Mouse (Mus musculus) forebrain, embryonic 15.5 days (tissue): ENCODE data around the gene Adprh. TPM values are rescaled to one million over a fixed set of nuclear protein-coding genes. Genes with fewer than 3 reads are reported as not detected.
A peak's percentile ranks its signal among the peaks of the same experiment; 100 is the strongest.

ENCODE experiments used
- ATAC-seq: fragments of 200-750 bp; cut with Nextera tagmentation; replicated peaks from 2 replicates; pipeline ENCODE4 v1.8.0; 2017; ENCODE audit warnings: mild to moderate bottlenecking, moderate TSS enrichment, moderate library complexity
- H3K27ac ChIP-seq: fragments of 300-500 bp; sonication (generic); replicated peaks from 2 replicates; pipeline ENCODE4 v1.5.1; 2015; ENCODE audit warnings: mild to moderate bottlenecking, inconsistent platforms
- H3K27me3 ChIP-seq: fragments of 300-500 bp; sonication (generic); 2 replicates; pipeline ENCODE4 v1.6.1; 2015; ENCODE audit warnings: inconsistent platforms
- H3K36me3 ChIP-seq: fragments of 300-500 bp; sonication (generic); 2 replicates; pipeline ENCODE4 v1.6.1; 2015; ENCODE audit warnings: mild to moderate bottlenecking, inconsistent platforms
- H3K4me1 ChIP-seq: fragments of 300-500 bp; sonication (generic); 2 replicates; pipeline ENCODE4 v1.6.1; 2015; ENCODE audit warnings: inconsistent platforms
- H3K4me2 ChIP-seq: fragments of 300-500 bp; sonication (generic); replicated peaks from 2 replicates; pipeline ENCODE4 v1.6.1; 2015; ENCODE audit warnings: mild to moderate bottlenecking, inconsistent platforms
- H3K4me3 ChIP-seq: fragments of 300-500 bp; sonication (generic); 2 replicates; pipeline ENCODE4 v1.5.1; 2015; ENCODE audit warnings: mild to moderate bottlenecking, inconsistent platforms
- H3K9ac ChIP-seq: fragments of 300-500 bp; sonication (generic); replicated peaks from 2 replicates; pipeline ENCODE4 v1.6.1; 2015; ENCODE audit warnings: mild to moderate bottlenecking, inconsistent platforms
- H3K9me3 ChIP-seq: fragments of 300-500 bp; sonication (generic); 2 replicates; pipeline ENCODE4 v1.6.1; 2016; ENCODE audit warnings: inconsistent platforms
- WGBS: fragments of 180-500 bp; shearing (Covaris S2); methylation state at CpG from one replicate; pipeline ENCODE4 v1.1.7; 2015; ENCODE audit warnings: mixed read lengths; 5-methylcytosine and 5-hydroxymethylcytosine counted together
- polyA plus RNA-seq: library from polyadenylated mRNA; unstranded; fragments of >200 nt; fragmentation: Nextera tagmentation; extraction: Ambion mirVana; gene quantifications from 2 replicates; pipeline ENCODE4 v1.2.1, GENCODE M21; 2015

The Adprh gene
- polyA plus RNA-seq, 1 experiment from 2014 or later, result 141 TPM

DNA sequence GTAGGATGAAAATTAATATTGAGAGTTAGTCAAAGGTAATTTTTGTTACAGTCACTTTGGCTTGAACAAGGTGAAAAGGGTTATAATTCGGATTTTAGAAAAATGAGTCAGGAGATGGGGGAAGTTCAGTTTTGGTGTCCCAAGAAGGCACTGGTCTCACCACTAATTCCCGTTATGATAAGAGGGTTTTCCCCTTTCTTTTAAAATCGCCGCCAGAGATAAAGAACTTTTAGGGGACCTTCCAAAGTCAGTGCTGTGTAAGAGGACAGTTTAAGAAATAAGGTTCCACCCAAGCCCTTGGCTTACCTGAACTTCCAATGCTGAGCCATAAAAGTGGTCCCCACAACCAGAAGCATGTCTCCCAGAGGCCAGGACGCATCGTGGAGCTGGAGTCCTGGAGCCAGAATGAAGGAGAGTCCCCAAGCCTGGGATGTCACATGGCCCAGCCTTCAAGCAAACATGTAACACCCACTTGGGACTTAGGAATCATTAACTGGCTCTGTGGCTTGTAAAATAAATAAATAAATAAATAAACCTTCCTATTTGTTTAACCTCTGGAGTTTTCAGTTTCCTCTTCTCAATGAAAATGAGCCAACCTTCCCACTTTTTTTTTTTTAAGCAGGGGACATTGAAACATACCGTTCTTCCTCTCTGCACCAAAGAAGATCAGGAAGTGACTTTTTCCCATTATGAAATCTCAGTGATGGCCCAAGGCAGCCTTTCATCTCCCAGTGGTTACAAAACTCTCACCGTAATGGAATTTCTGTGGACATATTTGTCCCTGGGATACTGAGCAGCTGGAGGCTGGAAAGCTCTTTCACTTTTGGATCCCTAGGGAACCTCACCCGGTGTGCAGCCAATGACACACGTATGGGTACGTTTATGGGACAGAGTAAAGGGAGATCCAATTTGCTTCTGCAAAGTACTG lies 19.7 kb downstream of the Adprh start, which contains the start of gene Pla1a:
Gene Pla1a, minus strand, starts transcription at position 648 of the 928 bp plus-strand sequence.
- ATAC-seq, result no peak
- WGBS, result 87% methylated on average over 11 of the region's 11 CpGs
- Histone ChIP-seq H3K27ac (no peak within 1 kb of the TSS), H3K36me3 (no peaks in the 10 kb centered on the region), H3K4me1 (no peaks in the 10 kb centered on the region), H3K27me3 (no peaks in the 10 kb centered on the region), H3K9ac (no peak within 1 kb of the TSS), H3K4me2 (no peak within 1 kb of the TSS), H3K4me3 (no peak within 1 kb of the TSS), H3K9me3 (no peaks in the 10 kb centered on the region)

DNA sequence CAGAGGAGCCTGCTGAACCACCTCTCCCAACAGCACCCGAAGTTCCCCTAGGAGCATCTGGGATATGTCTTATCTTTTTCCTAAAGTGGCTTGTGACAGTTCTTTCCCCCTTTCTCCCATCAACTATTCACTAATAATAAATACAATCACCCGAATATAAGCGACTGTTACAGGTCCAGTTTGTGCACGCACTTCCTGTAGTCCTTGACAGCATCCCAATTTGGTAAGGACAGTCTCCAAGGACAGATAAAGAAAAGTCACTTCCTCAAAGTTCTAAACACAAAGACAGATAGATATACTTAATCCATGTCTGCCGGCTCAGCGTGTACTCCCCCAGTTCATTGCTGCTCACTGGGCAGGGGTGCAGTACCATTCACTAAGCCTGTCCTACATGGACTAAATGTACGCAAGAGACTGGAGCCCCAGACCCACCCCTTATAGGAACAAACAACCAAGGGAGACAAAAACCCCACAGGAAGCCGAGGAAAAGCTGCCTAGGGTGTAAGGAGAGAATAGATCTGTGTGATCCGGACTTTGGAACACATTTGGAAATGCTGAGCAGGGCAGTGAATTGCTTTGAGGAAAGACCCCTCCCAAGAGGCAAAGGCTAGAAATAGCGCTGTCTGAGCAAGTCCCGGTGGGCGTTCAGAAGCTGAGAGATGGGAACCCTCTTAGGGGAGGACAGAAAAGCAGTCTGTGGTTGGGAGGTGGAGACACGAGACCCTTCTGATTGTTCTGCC lies 20.9 kb downstream of the Adprh start:
- Histone ChIP-seq H3K9ac (no peak overlapping the region), H3K4me1 (no peaks in the 10 kb centered on the region), H3K4me3 (no peak overlapping the region), H3K9me3 (no peaks in the 10 kb centered on the region), H3K36me3 (no peaks in the 10 kb centered on the region), H3K4me2 (no peak overlapping the region), H3K27me3 (no peaks in the 10 kb centered on the region), H3K27ac (no peak overlapping the region)
- no peak for ATAC-seq
- 41% methylated on average over 13 of the region's 13 CpGs for WGBS

DNA sequence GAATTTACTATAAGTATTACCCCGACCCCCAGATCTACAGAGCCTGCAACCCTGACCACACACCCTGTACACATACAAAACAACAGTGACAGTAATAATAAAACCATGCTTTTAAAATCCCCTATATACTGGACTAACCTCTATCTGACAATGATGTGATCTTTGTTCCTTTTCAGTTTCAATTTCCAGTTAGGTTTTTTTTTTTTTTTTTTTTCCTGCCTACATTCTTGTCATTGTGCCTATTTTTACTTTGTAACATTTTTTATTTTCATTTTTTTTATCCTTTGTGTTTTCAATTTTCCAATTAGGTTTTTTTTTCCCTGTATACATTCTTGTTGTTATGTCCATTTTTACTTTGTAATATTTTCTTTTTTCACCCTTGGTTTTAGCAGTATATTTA lies 26.7 kb downstream of the Adprh start:
- no peak overlapping the region for H3K4me3 ChIP-seq
- no peak overlapping the region for H3K9ac ChIP-seq
- H3K4me2 ChIP-seq, result no peak overlapping the region
- H3K27ac ChIP-seq, result no peak overlapping the region
- H3K27me3 ChIP-seq, result no peaks in the 10 kb centered on the region
- ATAC-seq, result no peak
- H3K4me1 ChIP-seq, result no peaks in the 10 kb centered on the region
- 84% methylated on average over 1 of the region's 1 CpGs for WGBS
- H3K9me3 ChIP-seq, result no peaks in the 10 kb centered on the region
- no peaks in the 10 kb centered on the region for H3K36me3 ChIP-seq

DNA sequence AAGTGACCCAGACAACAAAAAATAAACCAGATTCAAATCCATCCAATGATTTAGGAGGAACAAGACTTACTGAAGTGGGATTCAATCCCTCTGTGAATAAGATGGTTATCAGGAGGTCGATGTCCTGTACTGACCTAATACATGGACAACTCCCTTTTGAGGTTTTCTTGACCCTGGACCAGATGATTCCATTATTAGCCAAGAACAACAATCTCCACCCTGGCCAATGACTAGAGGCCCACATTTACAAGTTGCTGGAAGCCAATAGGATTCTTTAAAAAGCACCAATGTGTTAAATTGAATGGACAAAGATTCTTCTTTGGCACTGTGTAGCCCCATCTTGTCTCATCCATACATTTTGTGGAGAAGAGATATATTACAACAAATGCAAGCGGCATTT lies 27.1 kb downstream of the Adprh start:
- Histone ChIP-seq H3K4me2 (no peak overlapping the region), H3K9ac (no peak overlapping the region), H3K4me3 (no peak overlapping the region), H3K4me1 (no peaks in the 10 kb centered on the region), H3K9me3 (no peaks in the 10 kb centered on the region), H3K27ac (no peak overlapping the region), H3K27me3 (no peaks in the 10 kb centered on the region), H3K36me3 (no peaks in the 10 kb centered on the region)
- no peak for ATAC-seq
- WGBS, result 93% methylated on average over 2 of the region's 2 CpGs

DNA sequence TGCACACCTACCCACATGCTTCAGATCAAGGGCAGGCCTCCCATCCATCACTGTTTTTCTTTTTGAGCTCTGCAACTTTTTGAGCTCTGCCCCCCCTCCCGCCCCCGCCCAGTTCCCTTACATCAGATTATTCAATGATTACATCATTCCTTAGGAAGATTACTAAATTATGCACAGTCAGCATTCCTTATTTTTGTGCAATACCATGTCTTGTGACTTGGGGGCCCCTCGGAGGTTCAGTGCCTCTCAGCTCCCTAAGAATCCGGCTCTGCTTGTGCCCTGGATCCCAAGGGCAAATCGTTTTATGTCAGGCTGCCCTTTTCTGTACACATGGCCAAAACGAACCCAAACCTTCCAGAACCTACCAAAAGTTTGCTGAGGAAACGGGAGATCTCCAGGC lies 37.5 kb downstream of the Adprh start:
- Histone ChIP-seq H3K36me3 (no peaks in the 10 kb centered on the region), H3K27ac (no peak overlapping the region), H3K4me2 (no peak overlapping the region), H3K27me3 (no peaks in the 10 kb centered on the region), H3K9me3 (no peaks in the 10 kb centered on the region), H3K4me1 (no peaks in the 10 kb centered on the region), H3K4me3 (no peak overlapping the region), H3K9ac (no peak overlapping the region)
- no peak for ATAC-seq
- WGBS, result 85% methylated on average over 7 of the region's 7 CpGs

DNA sequence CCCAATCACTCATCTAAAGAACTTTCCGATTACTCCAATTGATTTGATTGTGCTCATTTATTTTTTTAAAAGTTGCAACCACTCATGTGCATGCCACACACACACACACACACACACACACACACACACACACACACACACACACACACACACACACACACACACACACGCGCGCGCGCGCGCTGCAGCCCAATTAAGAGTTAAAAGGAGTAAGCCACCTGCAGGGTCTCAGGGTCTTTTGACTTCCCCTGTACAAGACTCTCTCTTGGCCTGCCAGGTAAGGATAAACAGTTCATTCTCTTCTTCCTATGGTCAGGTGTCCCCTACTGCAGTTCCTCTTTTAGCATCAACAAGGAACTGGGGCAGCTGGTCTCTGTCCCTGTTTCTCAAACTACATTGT lies 44.1 kb downstream of the Adprh start:
- H3K27me3 ChIP-seq, result no peaks in the 10 kb centered on the region
- H3K27ac ChIP-seq, result no peak overlapping the region
- 96% methylated on average over 8 of the region's 8 CpGs for WGBS
- no peak overlapping the region for H3K9ac ChIP-seq
- no peak for ATAC-seq
- H3K4me3 ChIP-seq, result no peak overlapping the region
- no peaks in the 10 kb centered on the region for H3K9me3 ChIP-seq
- H3K36me3 ChIP-seq, result no peaks in the 10 kb centered on the region
- no peak overlapping the region for H3K4me2 ChIP-seq
- H3K4me1 ChIP-seq, result no peaks in the 10 kb centered on the region

DNA sequence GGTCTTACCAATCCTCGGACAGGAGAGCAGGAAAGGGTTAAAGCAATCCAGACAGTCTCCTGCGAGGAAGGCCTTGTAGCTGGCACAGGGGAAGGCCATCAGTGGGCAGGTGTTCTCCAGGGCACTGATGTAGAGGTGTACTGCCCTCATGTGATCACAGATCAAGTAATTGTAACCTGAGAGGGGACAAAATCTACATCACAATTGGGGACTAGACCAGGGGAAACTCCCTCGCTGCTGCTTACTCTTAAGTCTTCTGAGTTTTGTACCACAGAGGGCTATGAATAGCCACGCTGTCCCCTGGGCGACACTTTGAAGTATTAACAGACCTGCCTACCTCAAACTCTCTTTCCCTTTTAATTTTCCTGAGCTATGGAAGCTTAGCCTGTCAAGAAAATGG lies 44.9 kb downstream of the Adprh start:
- Histone ChIP-seq H3K4me3 (no peak overlapping the region), H3K9me3 (no peaks in the 10 kb centered on the region), H3K36me3 (no peaks in the 10 kb centered on the region), H3K4me2 (no peak overlapping the region), H3K27me3 (no peaks in the 10 kb centered on the region), H3K9ac (no peak overlapping the region), H3K27ac (no peak overlapping the region), H3K4me1 (no peaks in the 10 kb centered on the region)
- 34% methylated on average over 5 of the region's 5 CpGs for WGBS
- no peak for ATAC-seq

DNA sequence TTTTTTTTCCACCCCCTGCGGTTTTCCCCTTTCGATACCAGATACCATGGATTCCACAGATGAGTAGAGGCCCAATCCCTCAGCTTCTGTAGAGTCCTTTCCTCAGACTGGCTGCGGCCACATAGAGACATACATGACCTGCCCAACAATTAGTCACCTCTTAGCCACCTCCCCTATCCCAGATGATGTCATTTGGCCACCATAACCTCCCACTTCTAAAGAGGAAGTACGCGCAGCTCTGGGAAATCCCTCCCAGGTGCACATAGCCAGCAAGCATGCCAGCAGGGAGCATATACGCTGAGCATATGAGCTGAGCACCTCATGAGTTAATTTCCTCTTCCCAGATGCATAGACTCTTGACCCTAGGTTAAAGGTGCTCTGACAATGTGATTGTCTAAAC lies 45.8 kb downstream of the Adprh start:
- Histone ChIP-seq H3K4me3 (no peak overlapping the region), H3K27me3 (no peaks in the 10 kb centered on the region), H3K4me1 (no peaks in the 10 kb centered on the region), H3K36me3 (no peaks in the 10 kb centered on the region), H3K9ac (no peak overlapping the region), H3K4me2 (no peak overlapping the region), H3K27ac (no peak overlapping the region), H3K9me3 (no peaks in the 10 kb centered on the region)
- 90% methylated on average over 6 of the region's 6 CpGs for WGBS
- no peak for ATAC-seq

DNA sequence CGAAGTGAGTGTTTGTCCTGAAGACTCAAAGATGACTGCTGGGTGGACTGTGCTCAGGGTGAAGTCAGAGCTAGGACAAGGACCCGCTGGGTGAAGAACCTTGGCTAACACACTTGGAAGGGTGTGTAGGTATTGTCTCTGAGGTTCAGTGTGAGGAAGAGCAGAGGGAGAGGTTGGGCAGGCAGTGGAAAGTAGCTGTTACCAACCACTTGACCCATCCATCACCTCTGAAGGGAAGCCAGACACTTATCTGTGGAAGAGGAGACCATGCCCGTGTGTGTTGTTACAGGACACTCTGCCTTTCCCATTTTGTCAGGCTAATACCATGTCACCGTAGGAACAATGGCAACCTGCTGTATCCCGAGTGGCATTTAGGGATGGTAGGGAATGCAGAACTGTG lies 46.2 kb downstream of the Adprh start:
- H3K27me3 ChIP-seq, result no peaks in the 10 kb centered on the region
- no peak overlapping the region for H3K27ac ChIP-seq
- no peaks in the 10 kb centered on the region for H3K9me3 ChIP-seq
- no peaks in the 10 kb centered on the region for H3K36me3 ChIP-seq
- no peaks in the 10 kb centered on the region for H3K4me1 ChIP-seq
- H3K4me3 ChIP-seq, result no peak overlapping the region
- no peak overlapping the region for H3K4me2 ChIP-seq
- H3K9ac ChIP-seq, result no peak overlapping the region
- 81% methylated on average over 5 of the region's 5 CpGs for WGBS
- ATAC-seq, result no peak

DNA sequence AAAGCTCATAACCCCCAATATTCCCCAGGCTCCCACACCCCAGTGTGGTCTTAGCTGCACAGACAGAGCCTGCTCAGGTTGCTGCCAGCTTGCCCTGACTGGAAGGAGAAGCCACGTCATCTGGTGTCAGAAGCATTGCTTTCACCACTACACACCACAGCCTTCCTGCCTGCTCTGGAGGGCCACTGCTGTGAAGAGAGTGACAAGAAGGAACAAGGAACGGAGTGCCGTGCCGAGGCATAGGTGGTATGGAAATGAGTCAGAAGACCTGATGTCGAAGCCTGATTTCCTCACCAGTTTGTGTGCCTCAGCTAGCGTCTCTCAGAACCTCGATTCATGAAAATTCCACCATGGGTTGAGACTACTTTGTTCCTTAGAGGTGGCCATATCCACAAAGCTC lies 48.9 kb downstream of the Adprh start:
- 92% methylated on average over 7 of the region's 7 CpGs for whole genome bisulfite sequencing

GRCm38 (mm10) chr16:38401468-38401867 lies 51.0 kb downstream of the Adprh start:
- H3K4me1 ChIP-seq, result peaks cover 8% of the 10 kb centered on the region
- no peak for ATAC-seq
- H3K9ac ChIP-seq, result no peak overlapping the region
- no peaks in the 10 kb centered on the region for H3K27me3 ChIP-seq
- no peaks in the 10 kb centered on the region for H3K36me3 ChIP-seq
- WGBS, result 75% methylated on average over 6 of the region's 6 CpGs
- no peak overlapping the region for H3K4me2 ChIP-seq
- H3K9me3 ChIP-seq, result no peaks in the 10 kb centered on the region
- no peak overlapping the region for H3K27ac ChIP-seq
- H3K4me3 ChIP-seq, result no peak overlapping the region

More for the DNA sequence above, 48.9 kb downstream of the Adprh start:
- H3K4me1 ChIP-seq, result peaks cover 8% of the 10 kb centered on the region
- H3K27me3 ChIP-seq, result no peaks in the 10 kb centered on the region
- no peaks in the 10 kb centered on the region for H3K36me3 ChIP-seq
- no peak overlapping the region for H3K4me2 ChIP-seq
- no peak for ATAC-seq
- no peak overlapping the region for H3K9ac ChIP-seq
- H3K9me3 ChIP-seq, result no peaks in the 10 kb centered on the region
- no peak overlapping the region for H3K27ac ChIP-seq
- H3K4me3 ChIP-seq, result no peak overlapping the region

DNA sequence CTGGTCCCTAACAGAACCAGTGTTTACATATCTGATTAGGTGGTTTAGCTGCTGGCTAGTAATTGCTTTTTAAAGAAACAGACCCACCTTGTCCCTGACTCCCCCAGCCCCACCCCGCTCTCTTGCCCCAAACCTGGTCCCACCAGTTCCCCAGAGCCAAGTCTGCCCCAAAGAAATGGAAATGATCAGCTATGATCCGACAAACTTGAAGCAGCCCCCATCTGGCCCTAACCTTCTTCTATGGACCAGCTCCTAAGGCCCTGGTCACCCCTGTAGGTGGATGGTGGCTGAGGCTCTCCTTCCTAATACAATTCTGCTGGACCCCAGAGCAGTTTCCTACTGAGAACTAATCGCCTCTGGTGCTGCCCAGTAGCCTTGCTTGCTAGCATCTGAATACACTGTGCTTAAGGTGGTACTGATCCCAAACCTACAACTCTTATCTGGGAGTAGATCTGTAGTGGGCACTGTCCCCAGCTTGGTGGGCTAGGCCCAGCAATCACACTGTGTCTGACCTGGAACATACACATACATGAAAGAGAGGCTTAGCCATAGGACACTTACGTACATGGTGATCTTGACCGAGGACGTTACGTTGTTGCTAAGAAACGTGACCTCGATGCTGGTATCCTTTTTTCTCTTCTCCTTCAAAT lies 52.1 kb downstream of the Adprh start:
- peak; percentile 60 for ATAC-seq
- H3K9ac ChIP-seq, result no peak overlapping the region
- no peaks in the 10 kb centered on the region for H3K36me3 ChIP-seq
- no peaks in the 10 kb centered on the region for H3K9me3 ChIP-seq
- 77% methylated on average over 9 of the region's 9 CpGs for WGBS
- peaks cover 8% of the 10 kb centered on the region for H3K4me1 ChIP-seq
- H3K4me2 ChIP-seq, result peak overlapping the region; percentile 51
- 0 out of 2 replicates have a peak overlapping the region, but pooled peaks have one; percentile 30 for H3K4me3 ChIP-seq
- H3K27ac ChIP-seq, result peak overlapping the region; percentile 57
- H3K27me3 ChIP-seq, result no peaks in the 10 kb centered on the region
